Mouse (Mus musculus) urinary bladder, adult 2 months (tissue): ENCODE measurements around the gene Erap1. TPM values are rescaled to one million over a fixed set of nuclear protein-coding genes. Genes with fewer than 3 reads are reported as not detected.
"Not testable (repeated sequence)": the region's sequence is repeated elsewhere in the genome, so short reads cannot be mapped to it uniquely, and the experiment has no call there.

Experiments
- DNase-seq: peaks from one replicate; pipeline ENCODE4 v3.0.0; 2022; ENCODE audit warnings: low spot score
- polyA plus RNA-seq: library from polyadenylated mRNA; depleted of rRNA; stranded (reverse); fragments of >200 nt; gene quantifications from 2 replicates; pipeline ENCODE4 v1.2.3, GENCODE M21; 2012; rRNA removed

The Erap1 gene
- polyA plus RNA-seq: 26.2 and 35.4 TPM in 2 replicates

DNA sequence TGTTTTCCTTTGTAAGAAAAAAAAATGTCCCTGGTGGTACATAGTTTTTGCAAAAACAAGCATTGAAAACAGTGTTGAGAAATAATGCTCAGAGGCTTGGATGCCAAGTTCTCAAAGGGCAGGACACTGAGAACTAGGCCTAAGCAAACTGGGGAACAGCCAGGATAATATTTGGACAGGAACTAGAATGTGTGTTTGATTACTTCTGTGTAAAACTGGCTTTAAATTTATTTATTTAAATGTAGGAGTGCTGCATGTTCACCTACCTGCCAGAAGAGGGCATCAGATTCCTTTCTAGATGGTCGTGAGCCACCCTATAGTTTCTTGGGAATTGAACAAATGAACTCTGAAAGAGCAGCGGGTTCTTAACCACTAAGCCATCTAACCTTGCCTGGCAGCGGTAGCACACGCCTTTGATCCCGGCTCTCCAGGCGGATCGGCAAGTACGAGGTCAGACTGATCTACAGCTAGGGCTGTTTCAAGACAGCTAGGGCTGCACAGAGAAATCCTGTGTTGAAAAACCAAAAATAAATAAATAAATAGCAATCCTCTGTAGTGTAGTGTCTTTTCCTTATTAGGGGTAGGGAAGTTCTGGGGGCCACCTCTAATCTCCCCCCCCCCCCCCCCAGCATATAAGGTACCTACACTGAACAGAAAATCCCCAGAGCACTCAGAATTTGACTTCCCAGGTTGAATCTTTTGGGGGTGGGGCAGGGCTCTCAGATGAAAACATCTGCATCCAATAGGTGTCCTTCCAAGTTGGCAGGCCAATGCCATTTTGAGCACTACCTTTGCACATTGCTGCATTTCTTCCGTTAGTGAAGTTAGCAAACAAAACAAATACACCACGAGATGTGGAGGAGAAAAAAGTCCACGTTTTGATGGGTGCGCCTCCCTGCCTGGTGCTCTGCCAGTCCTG is at the start of gene Erap1:
Gene Erap1 (plus strand): TSS at position 776 of the 919 bp plus-strand sequence.
- DNase-seq: no peak

DNA sequence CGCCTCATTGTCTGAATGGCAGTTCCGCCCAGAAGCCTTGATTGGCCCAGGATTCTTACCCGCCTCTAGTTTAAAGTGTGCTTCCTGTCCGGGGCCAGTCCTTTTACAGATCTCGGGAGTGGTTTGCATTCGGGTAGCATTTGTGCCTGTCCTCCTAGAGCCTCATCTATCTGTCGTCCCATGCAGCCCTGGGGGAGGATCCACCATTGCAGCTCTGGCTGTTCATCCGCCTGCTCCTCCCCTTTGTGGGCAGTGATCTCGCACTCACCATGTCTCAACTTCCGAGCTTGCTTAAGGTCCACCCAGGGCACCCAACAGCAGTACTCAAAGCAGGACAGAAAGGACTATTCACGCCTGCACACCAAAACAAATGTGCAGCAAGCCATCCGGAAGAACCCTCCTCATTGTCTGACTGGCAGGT is 48.0 kb upstream of the Erap1 start:
- DNase-seq: not testable (repeated sequence)

DNA sequence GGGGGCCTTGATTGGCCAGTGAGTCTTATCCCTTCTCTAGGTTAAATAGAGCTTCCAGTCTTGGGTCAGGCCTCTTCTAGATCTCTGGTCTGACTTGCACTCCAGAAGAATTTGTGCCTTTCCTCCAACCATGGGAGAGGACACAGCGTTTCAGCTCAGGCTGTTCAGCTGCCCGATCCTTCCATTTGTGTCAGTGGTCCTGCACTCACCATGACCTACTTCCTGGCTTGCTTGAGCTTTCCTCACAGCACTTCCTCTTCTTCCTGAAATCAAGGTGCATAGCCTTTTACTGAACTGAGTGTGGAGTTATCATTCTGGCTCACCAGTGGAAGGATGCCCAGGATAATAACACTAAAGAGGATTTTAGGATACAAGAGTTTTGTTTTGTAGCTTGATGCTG is 47.5 kb upstream of the Erap1 start:
- DNase-seq: not testable (repeated sequence)

DNA sequence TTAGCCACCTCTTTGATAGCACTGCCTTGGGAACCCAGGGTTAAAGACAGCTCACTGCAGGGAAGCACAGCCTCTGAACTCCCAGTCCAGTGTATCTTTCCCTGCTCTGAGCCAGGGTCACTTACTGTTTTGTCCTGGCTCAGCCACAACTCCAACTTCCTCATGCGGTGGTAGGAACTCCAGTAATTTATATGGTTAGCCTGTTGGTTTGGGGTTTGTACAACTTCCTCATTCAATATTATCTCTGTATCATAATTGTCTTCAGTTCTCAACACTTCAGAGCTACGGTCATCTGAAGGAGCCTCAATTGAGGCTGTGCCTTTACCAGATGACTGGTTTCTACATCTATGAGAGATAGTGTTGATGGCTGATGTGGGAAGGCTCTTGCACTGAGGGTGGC is 42.3 kb upstream of the Erap1 start:
- DNase-seq: not testable (repeated sequence)

DNA sequence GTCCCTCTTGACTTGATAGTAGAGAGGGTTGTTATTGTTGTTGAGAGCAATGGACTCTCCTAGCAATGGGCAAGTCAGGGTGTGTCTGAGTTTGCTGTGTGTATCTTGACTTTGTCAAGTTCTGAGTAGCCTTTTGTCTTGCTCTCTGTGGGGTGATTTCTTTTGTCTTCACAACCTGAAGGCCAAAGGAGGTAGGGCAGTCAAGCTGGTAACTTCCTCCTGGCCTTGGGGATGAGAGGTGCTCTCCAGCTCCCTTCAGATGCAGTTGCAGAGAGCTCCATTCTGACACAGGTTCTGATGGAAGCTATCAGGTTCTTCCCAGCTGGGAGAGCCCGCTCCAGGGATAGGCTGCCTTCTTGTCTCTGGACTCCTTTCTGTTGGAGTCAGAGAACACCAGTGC is 37.6 kb upstream of the Erap1 start:
- DNase-seq: not testable (repeated sequence)

DNA sequence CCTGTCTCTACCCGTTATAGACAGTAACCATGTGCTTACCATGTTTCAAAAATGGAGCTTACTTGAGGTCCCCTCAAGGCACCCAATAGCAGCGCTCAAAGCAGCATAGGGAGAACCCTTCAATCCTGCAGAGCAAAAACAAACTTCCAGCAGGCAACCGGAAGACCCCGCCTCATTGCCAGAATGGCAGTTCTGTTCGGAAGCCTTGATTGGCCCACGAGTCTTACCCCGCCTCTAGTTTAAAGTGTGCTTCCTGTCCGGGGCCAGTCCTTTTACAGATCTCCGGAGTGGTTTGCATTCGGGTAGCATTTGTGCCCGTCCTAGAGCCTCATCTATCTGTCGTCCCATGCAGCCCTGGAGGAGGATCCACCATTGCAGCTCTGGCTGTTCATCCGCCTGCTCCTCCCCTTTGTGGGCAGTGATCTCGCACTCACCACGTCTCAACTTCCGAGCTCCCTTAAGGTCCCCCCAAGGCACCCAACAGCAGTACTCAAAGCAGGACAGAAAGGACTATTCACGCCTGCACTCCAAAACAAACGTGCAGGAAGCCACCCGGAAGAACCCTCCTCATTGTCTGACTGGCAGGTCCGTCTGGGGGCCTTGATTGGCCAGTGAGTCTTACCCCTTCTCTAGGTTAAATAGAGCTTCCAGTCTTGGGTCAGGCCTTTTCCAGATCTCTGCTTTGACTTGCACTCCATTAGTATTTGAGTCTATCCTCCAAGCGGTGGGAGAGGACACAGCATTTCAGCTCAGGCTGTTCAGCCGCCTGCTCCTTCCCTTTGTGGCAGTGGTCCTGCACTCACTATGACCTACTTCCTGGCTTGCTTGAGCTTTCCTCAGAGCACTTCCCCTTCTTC is 22.0 kb upstream of the Erap1 start:
- peak; percentile 45 for DNase-seq

DNA sequence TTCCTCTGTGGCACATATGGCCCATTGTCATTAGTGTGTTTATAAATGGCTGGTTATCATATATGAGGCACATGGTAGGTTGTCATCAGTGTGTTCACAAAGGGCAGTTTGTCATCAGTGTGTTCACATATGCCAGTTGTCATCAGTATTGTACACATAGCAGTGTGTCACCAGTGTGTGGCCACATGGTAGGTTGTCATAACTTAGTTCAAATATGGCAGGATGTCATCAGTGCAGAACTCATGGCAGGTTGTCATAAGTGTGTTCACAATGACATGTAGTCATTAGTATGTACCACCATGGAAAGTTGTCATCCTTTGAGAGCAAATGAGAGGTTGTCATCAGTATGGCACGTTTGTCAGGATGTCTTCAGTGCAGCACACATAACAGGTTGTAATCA is 7.0 kb upstream of the Erap1 start:
- DNase-seq: no peak

DNA sequence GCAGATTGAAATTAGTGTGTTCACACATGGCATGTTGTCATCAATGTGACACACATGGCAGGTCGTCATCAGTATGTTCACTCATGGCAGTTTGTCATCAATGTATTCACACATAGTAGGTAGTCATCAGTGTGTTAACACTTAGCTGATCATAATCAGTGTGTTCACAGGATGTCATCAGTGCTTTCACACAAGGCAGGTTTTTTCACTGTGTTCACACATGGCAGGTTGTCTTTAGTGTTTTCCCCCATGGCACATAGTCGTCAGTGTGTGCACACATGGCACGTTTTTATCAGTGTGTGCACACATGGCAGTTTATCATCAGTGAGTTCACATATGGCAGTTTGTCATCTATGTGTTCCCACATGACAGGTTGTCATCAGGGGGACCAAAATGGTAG is 6.5 kb upstream of the Erap1 start:
- no peak for DNase-seq

DNA sequence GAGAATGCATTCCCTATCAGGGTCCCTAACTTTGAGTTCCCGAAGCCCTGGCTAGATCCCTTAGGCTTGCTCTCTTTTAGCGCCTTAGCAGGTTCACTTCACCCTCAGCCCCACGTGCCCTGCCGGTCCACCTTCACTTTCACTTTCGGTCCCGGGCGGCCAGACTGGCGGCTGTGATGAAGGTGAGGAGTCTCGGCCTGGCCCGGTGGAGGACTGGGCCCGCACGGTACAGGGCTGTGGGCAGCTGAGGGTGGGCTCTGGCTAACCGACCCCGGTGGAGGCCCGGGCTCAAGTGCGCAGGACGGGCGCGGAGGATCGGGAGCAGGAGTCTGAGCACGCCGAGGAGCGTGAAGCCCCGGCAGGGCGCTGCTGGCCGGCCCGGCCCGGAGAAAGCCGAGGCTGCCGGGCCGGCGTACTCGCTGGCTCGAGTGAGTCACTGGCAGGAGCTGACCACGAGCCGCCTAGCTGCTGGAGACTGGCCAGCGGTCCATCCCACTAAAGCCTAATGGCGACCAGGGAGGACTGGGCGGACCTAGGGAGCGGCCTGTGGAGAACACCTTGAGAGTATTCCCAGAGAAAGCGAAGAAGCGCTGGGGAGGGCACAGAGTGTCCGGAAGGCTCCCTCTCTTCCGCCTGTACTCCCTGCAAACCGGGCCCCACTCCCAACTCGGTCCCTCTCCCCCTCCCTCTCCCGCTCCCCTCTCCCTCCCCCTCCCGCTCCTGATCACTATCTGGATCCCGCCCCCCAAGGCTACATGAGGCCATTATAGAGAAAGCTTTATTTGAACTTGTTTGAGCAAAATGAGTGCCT is 549 bp downstream of the Erap1 start:
- peak; percentile 82 for DNase-seq

DNA sequence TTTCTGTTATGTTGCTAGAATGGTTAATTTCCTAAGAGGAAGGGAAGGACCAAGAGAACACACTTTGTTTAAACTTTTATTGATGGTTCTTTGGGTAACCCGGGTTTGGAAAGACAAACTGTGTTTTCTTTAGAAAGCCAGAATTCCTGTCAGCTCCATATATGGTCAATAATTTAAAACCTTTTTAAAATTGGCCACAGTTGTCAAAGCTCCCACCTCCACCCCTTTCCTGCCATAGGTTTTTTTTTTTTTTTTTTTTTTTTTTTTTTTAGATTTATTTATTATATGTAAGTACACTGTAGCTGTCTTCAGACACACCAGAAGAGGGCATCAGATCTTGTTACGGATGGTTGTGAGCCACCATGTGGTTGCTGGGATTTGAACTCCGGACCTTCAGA is 1.2 kb downstream of the Erap1 start:
- DNase-seq: not testable (repeated sequence)

DNA sequence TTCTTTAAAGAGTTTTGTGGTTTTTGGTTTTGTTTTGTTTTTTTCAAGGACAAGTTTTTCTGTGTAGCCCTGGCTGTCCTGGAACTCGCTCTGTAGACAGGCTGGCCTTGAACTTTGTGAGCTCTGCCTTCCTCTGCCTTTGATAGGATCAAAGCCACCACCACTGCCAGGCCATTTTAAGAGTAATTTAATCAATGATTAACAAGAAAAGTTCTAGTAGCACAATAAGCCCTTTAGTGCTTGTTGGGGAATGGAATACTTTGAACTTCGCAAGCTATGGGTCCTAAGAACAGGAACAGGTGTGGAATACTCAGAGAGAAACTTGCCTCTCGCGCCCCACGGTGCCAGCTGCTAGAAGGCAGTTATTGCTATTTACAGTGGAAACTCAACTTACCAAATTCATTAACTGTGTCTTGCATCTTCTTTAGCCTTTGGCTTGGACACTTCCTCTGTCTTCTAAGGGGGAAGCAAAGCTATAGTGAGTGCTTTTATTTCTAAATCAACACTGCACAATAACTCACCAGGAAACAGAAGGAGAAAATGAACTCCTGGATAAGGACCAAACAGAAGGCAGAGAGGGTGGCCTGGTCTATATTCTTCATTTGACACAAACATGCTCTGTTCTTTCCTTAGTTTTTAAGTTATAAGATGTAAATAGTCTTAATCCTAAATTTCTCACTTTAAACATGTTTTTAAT is 56.3 kb downstream of the Erap1 start:
- DNase-seq: no peak

DNA sequence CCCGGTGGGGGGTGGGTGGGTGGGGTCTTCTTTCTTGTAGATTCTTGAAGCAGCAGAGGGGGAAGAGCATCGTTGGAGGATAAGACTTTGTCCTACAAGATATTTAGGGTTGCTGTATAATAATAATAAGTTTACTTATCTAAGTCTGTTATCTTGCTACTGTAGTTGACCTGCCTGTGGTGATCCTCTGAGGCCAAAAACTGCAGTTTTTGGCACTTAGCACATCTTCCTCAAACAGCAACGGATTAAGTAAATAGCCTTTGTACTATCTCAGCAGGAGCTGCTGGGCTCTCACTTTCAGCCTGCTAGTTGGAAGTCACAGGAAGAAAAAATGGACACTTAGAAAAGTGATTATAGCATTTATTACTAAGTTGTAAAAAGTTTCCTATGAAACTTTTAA is 56.9 kb downstream of the Erap1 start:
- no peak for DNase-seq

DNA sequence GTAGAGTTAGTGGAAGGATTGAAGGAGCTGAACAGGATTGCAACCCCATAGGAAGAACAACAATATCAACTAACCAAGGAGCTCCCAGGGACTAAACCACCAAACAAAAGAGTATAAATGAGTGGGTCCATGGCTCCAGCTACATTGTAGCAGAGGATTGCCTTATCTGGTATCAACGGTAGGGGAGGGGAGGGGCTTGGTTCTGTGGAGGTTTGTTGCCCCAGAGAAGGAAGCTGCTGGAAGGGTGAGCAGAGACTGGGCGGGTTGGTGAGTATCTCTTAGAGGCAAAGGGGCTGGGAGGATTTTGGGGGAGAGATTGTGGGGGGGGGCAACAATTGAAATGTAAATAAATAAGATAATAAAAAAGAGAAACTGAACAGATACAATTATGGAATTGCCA is 79.6 kb downstream of the Erap1 start:
- DNase-seq: no peak

DNA sequence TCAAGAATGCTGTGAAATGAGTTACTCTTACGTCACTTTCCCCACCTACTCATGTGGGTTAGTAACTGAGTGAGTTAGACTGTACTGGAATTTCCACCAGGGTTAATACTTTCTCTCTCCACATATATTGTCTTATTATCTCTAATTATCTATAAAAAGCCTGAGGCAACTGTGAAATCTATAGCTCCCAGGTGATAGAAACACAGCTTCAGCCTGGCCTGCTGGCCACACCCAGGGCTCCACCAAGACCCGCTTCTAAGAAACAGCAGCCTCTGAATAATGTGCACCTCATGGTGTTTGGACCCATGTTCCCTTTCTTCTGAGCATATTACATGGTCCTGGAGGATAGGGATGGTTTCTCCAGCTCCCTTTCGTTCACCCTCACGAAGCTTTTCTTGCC is 94.4 kb downstream of the Erap1 start:
- no peak for DNase-seq

DNA sequence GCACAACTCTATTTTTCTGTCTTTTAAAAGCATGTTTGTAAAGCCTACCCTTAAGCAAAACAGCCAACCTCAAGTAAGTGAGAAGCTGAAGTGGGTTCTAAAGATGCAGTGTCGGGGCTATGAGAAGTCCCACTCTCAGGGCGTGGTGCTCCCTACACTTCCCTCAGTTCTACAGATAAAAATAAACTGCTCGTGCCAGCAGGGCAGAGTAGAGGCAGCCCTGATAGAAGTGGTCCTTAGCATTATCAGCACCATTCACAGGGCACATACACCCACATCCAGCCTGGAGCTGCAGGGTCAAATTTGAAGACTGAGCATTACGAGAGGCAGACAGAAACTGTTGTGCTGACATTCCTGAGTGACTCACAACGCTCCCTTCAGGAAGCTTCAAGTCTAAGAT is 96.5 kb downstream of the Erap1 start:
- DNase-seq: no peak

DNA sequence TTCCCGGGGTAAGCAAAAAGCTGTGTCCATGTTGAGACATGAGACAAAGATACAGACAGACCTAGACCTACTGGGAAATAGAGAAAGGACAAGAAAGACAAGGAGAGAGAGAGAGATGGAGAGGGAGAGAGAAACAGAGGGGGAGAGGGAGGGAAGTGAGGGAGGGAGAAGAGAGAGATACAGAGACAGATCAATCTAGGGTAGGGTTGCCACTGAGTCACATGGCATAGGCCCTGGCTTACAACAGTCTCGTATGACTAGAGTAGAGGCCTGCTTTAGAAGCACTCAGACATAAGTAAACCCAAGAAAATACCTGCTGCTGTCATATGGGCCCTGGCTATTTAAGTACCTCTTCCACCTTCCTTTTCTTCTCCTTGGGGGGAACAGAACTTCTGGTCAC is 97.0 kb downstream of the Erap1 start:
- DNase-seq: no peak

Other genes with a start within 250 kb of the Erap1 start
- 1.5 TPM in 2 replicates for gene Zfp72, start 248.7 kb upstream of the Erap1 start, polyA plus RNA-seq
- gene Ftl1-ps1, start 239.9 kb upstream of the Erap1 start, polyA plus RNA-seq: 118 and 147 TPM in 2 replicates
- 10.4 and 11.8 TPM in 2 replicates for gene Zfp825, start 145.6 kb upstream of the Erap1 start, polyA plus RNA-seq
- 118 and 120 TPM in 2 replicates for gene Cast, start 169.2 kb downstream of the Erap1 start, polyA plus RNA-seq